Mouse (Mus musculus) heart, postnatal 0 days (tissue): ENCODE data around the gene Olfr91.

Experiments
- CTCF ChIP-seq: IDR thresholded peaks from 2 replicates; pipeline ENCODE4 v1.5.1; 2016; ENCODE audit warnings: antibody characterized with exemption, control low read depth, low read depth
- EP300 ChIP-seq: IDR thresholded peaks from 2 replicates; pipeline ENCODE4 v1.6.1; 2016; ENCODE audit warnings: antibody characterized with exemption, low read depth

GRCm38 (mm10) chr17:37061435-37061834 is 36.6 kb downstream of the Olfr91 start:
- TF ChIP-seq EP300: no peak
- TF ChIP-seq CTCF: no peak
